Mouse (Mus musculus) left cerebral cortex, adult 11 months (tissue): Measurements from ENCODE around the gene Psmd12.
"Not testable (repeated sequence)": the region's sequence is repeated elsewhere in the genome, so short reads cannot be mapped to it uniquely, and the experiment has no call there.

Experiments used
- DNase-seq: peaks from one replicate; pipeline ENCODE4 v3.0.0; 2022; ENCODE audit warnings: low spot score

Psmd12 gene

GRCm38 (mm10) chr11:107462478-107462877 is 16.8 kb upstream of the Psmd12 start:
- DNase-seq = no peak

GRCm38 (mm10) chr11:107463251-107463681 is 16.0 kb upstream of the Psmd12 start:
- DNase-seq = no peak

DNA sequence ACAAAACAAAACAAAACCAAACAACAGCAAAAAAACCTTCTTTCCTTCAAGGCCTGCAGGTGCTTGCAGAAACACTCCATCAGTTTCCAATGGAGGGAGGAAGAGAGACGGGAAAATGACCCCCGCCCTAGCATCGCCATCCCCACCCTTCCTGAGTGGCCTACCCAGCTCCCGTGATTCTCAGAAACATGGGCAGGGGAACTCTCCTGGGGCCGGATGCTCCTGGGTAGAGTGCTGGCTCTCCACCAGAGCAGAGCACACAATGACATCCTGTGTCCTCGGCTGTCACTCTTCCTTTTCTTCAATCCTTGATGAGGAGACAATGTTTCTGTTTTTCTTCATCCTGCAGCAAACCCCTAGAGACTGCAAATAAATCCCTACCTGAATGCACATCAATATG is 15.1 kb upstream of the Psmd12 start:
- no peak for DNase-seq

DNA sequence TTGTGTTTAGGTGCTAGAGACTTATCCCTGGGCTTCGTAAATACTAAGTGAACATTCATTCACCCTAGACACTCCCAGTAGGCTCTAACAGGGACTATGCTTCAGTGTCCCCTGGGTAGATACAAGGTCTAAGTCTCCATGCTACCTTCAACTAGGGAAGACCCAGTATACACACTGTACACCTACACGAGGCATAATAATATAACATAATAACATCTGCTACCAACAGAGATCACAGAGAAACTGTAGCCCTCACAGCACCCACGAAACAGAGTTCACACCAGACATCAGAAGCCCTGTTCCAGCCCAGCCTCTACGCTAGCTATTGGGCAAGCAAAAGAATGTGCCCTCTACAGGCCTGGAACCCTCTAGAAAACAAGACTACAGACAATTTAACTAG is 14.2 kb upstream of the Psmd12 start:
- DNase-seq = no peak

GRCm38 (mm10) chr11:107465969-107466368 is 13.3 kb upstream of the Psmd12 start:
- DNase-seq = no peak

- DNase-seq = no peak
Measured at GRCm38 (mm10) chr11:107466611-107467391, 12.5 kb upstream of the Psmd12 start.

GRCm38 (mm10) chr11:107468252-107469030 is 10.8 kb upstream of the Psmd12 start:
- no peak for DNase-seq

DNA sequence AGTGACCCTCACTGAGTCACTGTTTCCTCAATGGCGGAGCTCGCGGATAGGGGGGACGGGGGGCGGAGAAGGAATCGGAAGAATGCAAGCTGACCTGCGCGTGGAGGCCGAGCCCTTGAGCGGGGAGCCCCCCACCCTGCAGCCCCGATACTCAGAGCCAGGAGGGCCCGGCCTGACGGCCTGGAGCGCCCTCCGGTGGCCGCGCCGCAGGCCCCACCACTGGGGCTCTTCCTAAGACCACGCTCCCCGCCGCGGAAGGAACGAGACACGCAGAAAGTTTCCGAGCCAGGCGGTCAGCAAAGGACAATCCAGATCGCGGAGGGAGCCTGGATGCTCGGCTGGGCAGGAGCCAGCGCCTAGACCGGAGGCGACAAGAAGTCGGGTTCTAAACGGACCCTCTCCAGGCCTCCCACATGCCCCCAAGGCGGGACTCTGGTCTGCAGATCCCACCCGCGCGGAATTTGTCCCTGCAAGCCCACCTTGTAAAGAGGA is 10.2 kb upstream of the Psmd12 start:
- DNase-seq = peak; percentile 53

- DNase-seq = peak; percentile 36
Measured at GRCm38 (mm10) chr11:107469523-107470371, 9.5 kb upstream of the Psmd12 start.

DNA sequence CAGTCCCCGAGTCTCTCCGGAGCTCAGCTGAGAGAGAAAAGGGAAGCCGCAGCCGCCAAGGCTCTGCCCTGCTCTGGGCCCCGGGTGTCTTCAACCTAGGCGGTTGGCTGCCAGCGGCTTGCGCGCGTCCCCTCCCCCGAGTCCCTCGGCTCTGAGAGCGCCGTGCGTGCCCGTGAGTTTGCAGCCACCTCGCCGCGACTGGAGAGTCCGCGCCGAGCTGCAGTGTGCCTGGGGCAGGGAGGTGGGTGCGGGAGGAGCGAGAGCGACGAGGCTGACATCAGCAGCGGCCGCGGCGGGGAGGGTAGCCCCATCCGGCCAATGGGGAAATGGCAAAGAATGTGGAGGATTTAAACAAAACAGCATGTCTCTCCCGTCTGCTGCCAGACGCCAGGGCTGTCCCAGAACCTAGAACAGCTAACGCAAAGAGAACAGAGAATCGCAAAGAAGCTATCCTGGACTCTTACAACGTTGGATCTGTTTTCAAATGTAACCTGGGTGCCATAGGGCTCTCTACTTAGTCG is 8.7 kb upstream of the Psmd12 start, which contains the start of gene Pitpnc1:
Gene Pitpnc1, minus strand, starts transcription at position 179 of the 521 bp plus-strand sequence.
- peak; percentile 59 for DNase-seq

DNA sequence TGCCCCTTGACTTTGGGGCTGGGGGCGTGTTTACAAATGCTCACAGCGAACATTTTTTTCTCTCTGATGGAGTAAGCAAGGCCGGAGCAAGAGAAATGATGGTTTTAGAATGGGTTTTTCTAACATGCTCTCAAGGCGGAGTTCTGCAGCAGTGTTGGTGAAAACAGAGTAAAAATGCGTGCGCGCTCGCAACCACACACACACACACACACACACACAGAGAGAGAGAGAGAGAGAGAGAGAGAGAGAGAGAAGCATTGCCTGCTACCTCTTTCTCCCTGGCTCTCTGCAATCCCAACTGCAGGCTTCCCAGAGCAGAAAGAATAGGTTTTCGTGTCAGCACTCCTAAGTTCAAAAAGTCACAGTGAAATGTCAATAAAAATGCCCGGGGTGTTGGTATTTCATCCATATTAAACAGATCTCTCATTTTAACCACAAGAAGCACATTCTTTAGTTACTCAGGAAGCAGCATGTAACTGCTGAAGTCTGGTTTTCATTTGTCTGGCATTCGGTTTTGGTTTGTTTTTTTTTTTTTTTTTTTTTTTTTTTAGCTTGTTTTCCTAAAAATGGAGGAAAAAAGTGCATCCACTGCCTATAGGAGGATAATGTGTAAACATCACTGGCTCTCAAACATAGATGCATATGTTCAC is 8.1 kb upstream of the Psmd12 start:
- no peak for DNase-seq

DNA sequence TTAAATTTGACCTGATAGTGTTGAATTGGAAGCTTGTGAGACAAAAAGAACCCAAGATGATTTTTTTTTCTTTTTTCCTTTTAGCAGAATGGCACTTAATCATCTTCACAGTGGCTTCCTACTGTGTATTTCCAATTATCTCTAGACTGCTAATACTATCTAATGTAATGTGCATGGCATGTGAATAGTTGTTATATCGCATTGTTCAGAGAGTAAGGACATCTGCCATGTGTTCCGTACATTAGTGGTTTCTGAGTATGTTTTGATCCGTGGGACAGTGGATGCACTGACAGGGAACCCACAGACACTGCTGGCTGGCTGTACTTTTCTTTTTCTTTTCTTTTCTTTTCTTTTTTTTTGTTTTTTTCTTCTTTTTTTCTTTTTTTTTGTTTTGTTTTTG is 7.0 kb upstream of the Psmd12 start:
- DNase-seq = no peak

DNA sequence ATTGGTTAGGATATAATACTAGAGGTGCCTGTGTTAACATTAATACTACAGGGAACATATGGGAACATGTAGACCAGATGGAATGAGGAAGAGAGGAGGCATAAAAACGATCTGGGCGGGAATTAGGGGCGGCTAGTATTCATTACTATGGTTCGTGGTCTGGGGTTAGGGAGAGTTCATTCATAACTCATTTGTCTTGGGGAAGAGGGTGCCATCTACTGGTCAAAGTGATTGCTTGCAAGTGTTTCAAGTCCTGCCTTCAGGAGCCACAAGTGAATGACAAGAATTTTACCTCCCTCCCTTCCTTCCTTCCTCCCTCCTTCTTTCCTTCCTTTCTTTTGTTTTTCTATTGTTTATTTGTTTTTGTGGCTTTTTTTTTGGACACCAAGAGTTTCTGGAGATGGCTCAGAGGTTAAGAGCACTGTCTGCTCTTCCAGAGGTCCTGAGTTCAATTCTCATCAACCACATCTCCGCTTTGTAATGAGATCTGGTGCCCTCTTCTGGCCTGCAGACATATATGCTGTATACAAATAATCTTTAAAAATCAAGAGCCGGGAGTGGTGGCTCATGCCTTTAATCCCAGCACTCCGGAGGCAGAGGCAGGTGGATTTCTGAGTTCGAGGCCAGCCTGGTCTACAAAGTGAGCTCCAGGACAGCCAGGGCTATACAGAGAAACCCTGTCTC is 6.0 kb upstream of the Psmd12 start:
- DNase-seq = no peak

DNA sequence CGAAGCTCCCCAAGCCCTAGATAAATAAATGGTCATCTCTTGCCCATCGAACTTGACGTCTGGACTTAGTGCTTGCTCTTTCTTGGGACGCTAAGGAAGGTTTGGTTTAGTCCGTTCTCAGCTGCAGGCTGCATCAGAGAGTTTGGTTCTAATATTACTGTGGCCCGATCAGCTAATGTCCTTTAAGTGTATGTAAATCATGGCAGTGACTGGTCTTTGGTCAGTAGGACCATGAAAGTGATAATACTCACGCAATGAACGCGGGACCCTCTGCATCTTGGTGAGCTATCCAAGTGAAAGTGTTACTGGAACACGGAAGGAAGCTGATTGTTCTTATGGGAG is 549 bp downstream of the Psmd12 start:
- no peak for DNase-seq

GRCm38 (mm10) chr11:107484341-107484740 is 5.1 kb downstream of the Psmd12 start:
- no peak for DNase-seq

DNA sequence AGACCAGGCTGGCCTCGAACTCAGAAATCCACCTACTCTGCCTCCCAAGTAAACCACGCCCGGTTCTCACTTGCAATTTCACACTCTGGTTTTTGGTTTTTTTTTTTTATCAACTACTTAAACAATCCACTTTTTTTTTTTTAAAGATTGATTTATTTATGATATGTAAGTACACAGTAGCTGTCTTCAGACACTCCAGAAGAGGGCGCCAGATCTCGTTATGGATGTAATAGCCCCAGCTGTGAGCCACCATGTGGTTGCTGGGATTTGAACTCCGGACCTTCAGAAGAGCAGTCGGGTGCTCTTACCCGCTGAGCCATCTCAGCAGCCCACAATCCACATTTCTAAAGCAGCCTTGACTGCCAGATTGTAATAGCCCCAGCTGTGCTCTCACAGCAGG is 23.5 kb downstream of the Psmd12 start:
- no peak for DNase-seq

DNA sequence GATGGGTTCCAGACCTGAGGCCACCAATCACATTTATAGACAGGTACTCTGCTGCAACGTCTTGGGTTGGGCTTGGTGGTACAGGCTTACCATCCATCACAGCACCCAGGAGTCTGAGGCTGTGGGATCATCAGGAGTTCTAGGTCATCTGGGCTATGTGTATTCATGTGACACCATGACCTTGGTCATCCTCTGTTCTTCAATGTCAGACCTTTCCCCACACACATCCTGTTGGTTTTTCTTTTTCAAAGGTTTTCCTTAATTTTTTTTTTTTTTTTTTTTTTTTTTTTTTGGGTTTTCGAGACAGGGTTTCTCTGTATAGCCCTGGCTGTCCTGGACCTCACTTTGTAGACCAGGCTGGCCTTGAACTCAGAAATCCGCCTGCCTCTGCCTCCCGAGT is 25.1 kb downstream of the Psmd12 start:
- DNase-seq = not testable (repeated sequence)

DNA sequence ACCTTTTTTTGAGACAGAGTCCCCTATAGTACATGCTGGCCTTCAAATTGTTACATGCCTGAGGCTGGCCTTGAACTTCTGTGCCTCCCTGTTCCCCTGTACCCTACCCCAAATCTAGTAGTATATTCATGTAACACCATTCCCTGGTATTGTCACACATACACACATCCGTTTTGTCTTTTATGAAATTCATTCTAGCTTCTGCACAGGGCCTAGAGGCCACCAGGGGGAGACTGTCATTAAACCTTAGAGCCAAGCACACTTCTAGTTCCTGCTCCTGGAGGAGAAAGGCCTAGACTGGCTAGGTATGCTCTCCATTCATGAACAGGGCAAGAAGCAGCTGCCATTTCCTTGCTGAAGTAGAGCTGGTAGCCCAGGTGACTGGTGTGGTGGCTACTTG is 27.0 kb downstream of the Psmd12 start:
- no peak for DNase-seq

DNA sequence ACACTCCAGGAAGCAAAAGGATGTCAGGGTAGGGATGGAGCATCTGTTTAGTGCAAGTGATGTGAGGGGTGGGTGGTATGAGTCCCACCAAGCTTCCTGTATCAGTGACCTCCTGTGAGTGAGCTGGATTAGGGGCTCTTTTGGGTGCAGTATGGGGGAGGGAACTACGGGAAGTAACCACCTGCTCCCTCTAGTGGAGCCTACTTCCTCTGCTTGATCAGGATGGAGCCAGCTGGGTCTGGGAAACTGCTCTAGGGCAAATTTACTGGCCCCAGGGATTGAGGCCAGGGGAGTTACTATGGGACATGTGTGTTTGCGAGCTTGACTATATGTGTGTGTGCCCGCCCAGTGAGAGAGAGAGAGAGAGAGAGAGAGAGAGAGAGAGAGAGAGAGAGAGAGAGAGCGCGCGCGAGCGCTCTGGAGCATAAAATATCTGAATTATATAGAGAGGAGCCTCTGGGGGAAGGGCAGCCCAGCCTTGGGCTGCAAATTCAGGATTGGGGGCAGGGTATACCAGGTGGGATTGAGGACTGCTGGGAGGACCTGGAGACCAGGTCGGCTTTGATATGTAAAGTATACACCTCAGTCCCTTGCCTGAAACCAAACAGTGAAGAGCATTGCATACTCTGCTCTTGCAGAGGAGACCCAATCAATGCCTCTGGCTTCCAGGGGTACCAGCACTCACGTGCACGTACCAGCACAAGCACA is 30.5 kb downstream of the Psmd12 start:
- no peak for DNase-seq
